8 mouse cellular contexts compared by ENCODE assay signal in the genomic region with DNA sequence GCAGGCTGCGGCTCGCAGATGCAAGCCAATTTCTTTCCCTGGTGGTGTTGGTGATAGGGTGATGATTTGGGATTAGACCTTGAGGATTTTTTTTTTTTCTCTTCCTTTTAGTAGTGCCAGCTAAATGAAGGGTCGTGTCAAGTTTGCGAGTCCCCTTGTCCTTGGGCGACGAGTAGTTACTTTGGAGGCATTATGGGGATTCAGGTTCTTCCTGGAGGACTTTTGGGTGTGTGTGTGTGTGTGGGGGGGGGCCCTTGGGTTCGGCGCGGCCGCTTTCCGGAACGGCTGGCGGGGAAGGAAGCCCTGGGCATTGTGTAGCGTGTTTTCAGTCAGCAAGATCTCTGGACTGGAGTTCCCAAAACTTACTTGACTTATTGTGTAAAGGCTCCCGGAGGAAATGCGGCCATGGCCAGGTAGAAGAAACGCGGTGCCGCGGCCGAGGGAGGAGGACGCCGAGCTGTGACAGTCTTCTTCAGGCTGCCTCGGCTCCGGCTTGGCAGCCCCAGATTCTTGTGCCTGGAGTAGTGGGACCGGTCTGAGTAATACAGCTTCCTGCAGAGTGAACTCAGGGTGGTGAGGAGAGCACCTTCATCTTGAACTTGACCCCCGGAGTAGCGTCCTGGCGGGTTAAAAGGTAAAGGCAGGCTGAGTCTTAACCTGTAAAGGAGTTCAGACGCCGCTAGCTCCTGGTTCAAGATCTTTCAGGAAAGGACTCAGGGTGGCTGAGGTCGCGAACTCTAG. TPM values are rescaled to one million over a fixed set of nuclear protein-coding genes. Genes with fewer than 3 reads are reported as not detected.
DNase-seq lines count a peak whose midpoint lies in the region; ATAC-seq lines count a peak whose summit lies in the region.

No protein-coding gene starts in this region.

- under 1% methylated on average over 33 of the region's 33 CpGs for WGBS in forebrain, embryonic 11.5 days
- 1% methylated on average over 33 of the region's 33 CpGs for whole genome bisulfite sequencing in hindbrain, embryonic 14.5 days
- WGBS in limb, embryonic 11.5 days: under 1% methylated on average over 33 of the region's 33 CpGs
- 1% methylated on average over 33 of the region's 33 CpGs for WGBS in midbrain, embryonic 13.5 days

- ATAC-seq in forebrain, embryonic 11.5 days (replicated peaks; ENCODE audit: low FRiP score): no peak
- no peak for ATAC-seq in hindbrain, embryonic 14.5 days (ENCODE audit: low FRiP score)
- peak; percentile 5; the same call in 1 of the 2 replicates for ATAC-seq in limb, embryonic 11.5 days (ENCODE audit: insufficient number of reproducible peaks, low FRiP score, low TSS enrichment, low read depth)
- ATAC-seq in midbrain, embryonic 13.5 days: peak; percentile 32

- H3K4me2 ChIP-seq in forebrain, embryonic 11.5 days (ENCODE audit: low read depth, low read length, severe bottlenecking): peak overlapping the region; percentile 89
- peak overlapping the region; percentile 93 for H3K4me2 ChIP-seq in hindbrain, embryonic 14.5 days (replicated peaks)
- peak overlapping the region; percentile 67 for H3K4me2 ChIP-seq in limb, embryonic 11.5 days (ENCODE audit: low read depth, severe bottlenecking)
- H3K4me2 ChIP-seq in midbrain, embryonic 13.5 days (replicated peaks): peak overlapping the region; percentile 88

- H3K27ac ChIP-seq in forebrain, embryonic 11.5 days (ENCODE audit: low read depth, low read length): peak overlapping the region; percentile 87
- H3K27ac ChIP-seq in hindbrain, embryonic 14.5 days: no peak overlapping the region
- peak overlapping the region; percentile 99 for H3K27ac ChIP-seq in limb, embryonic 11.5 days (replicated peaks; ENCODE audit: low read depth, low read length)
- H3K27ac ChIP-seq in midbrain, embryonic 13.5 days: no peak overlapping the region

- H3K27me3 ChIP-seq in forebrain, embryonic 11.5 days (ENCODE audit: control insufficient read depth, insufficient read depth, low read length): no peaks in the 10 kb centered on the region
- H3K27me3 ChIP-seq in hindbrain, embryonic 14.5 days (ENCODE audit: control insufficient read depth, insufficient read depth, low read length): peaks cover 27% of the 10 kb centered on the region
- no peaks in the 10 kb centered on the region for H3K27me3 ChIP-seq in limb, embryonic 11.5 days (ENCODE audit: control insufficient read depth, insufficient read depth, low read length)
- peaks cover 68% of the 10 kb centered on the region for H3K27me3 ChIP-seq in midbrain, embryonic 13.5 days

- no peaks in the 10 kb centered on the region; the same call in 1 of the 2 replicates for H3K9me3 ChIP-seq in forebrain, embryonic 11.5 days (ENCODE audit: control insufficient read depth, low read length)
- H3K9me3 ChIP-seq in hindbrain, embryonic 14.5 days (ENCODE audit: control insufficient read depth, low read length): no peaks in the 10 kb centered on the region
- H3K9me3 ChIP-seq in limb, embryonic 11.5 days (ENCODE audit: control insufficient read depth, low read length): no peaks in the 10 kb centered on the region
- H3K9me3 ChIP-seq in midbrain, embryonic 13.5 days: no peaks in the 10 kb centered on the region

- H3K4me3 ChIP-seq in forebrain, embryonic 11.5 days (ENCODE audit: low read depth, low read length): peak overlapping the region; percentile 70
- peak overlapping the region; percentile 61 for H3K4me3 ChIP-seq in hindbrain, embryonic 14.5 days (replicated peaks; ENCODE audit: low read length)
- H3K4me3 ChIP-seq in limb, embryonic 11.5 days (ENCODE audit: low read depth, low read length): peak overlapping the region; percentile 92
- H3K4me3 ChIP-seq in midbrain, embryonic 13.5 days (replicated peaks): peak overlapping the region; percentile 65

- peak; percentile 27 for DNase-seq in gastrocnemius, postnatal 10 days
- DNase-seq in gastrocnemius, adult 18-20 months (ENCODE audit: low spot score): no peak
- peak; percentile 29 for DNase-seq in adrenal gland, postnatal 25 days
- peak; percentile 58 for DNase-seq in forebrain, embryonic 11.5 days (ENCODE audit: low spot score)
- DNase-seq in hindbrain, embryonic 14.5 days (ENCODE audit: low spot score): no peak
- peak; percentile 63 for DNase-seq in limb, embryonic 11.5 days (ENCODE audit: low spot score)
- peak; percentile 34 for DNase-seq in urinary bladder, postnatal 14 days (ENCODE audit: low spot score)

- no peaks in the 10 kb centered on the region for H3K36me3 ChIP-seq in forebrain, embryonic 11.5 days (ENCODE audit: control insufficient read depth, insufficient read depth, low read length)
- H3K36me3 ChIP-seq in hindbrain, embryonic 14.5 days (replicated peaks; ENCODE audit: control insufficient read depth, insufficient read depth): no peaks in the 10 kb centered on the region
- H3K36me3 ChIP-seq in limb, embryonic 11.5 days (ENCODE audit: control insufficient read depth, insufficient read depth, low read length): no peaks in the 10 kb centered on the region
- no peaks in the 10 kb centered on the region for H3K36me3 ChIP-seq in midbrain, embryonic 13.5 days

- peak overlapping the region; percentile 89 for H3K9ac ChIP-seq in forebrain, embryonic 11.5 days (ENCODE audit: low read length)
- H3K9ac ChIP-seq in hindbrain, embryonic 14.5 days: peak overlapping the region; percentile 60
- peak overlapping the region; percentile 97 for H3K9ac ChIP-seq in limb, embryonic 11.5 days (ENCODE audit: low read length)
- H3K9ac ChIP-seq in midbrain, embryonic 13.5 days (replicated peaks): peak overlapping the region; percentile 73

- H3K4me1 ChIP-seq in forebrain, embryonic 11.5 days (replicated peaks; ENCODE audit: control insufficient read depth, insufficient read depth, low read length): 0 out of 2 replicates have a peak, but pooled peaks cover 10% of the 10 kb centered on the region
- peaks cover 16% of the 10 kb centered on the region for H3K4me1 ChIP-seq in hindbrain, embryonic 14.5 days (replicated peaks; ENCODE audit: control insufficient read depth, insufficient read depth, low read length)
- H3K4me1 ChIP-seq in limb, embryonic 11.5 days (ENCODE audit: control insufficient read depth, insufficient read depth, low read length): peaks cover 51% of the 10 kb centered on the region
- H3K4me1 ChIP-seq in midbrain, embryonic 13.5 days (replicated peaks): peaks cover 27% of the 10 kb centered on the region

RNA-seq across cellular contexts. Expression of a gene that starts 1.1 kb away (rescaled TPM):
- 10 to 100 TPM; 13.6 to 21.0 TPM for total RNA-seq in gastrocnemius, postnatal 10 days (2021)
- 1 to 10 TPM; 4.8 to 6.6 TPM for total RNA-seq in gastrocnemius, adult 18-20 months (2021)
- 20.2 and 20.6 TPM in 2 replicates for total RNA-seq in adrenal gland, postnatal 25 days (2021)
- polyA plus RNA-seq in forebrain, embryonic 11.5 days (2014; fragmentation: Nextera tagmentation; extraction: Ambion mirVana): 21.0 and 22.7 TPM in 2 replicates
- 6.5 and 7.9 TPM in 2 replicates for polyA plus RNA-seq in hindbrain, embryonic 14.5 days (2014; fragmentation: Nextera tagmentation; extraction: Ambion mirVana)
- 51.6 and 62.5 TPM in 2 replicates for polyA plus RNA-seq in limb, embryonic 11.5 days (2014; fragmentation: Nextera tagmentation; extraction: Ambion mirVana)
- polyA plus RNA-seq in midbrain, embryonic 13.5 days (2015; fragmentation: Nextera tagmentation; extraction: Ambion mirVana): 5.1 and 5.5 TPM in 2 replicates

Comparison
In these comparisons a context has a peak if more than half of its experiments do, and no peak if none do; other contexts are left out.
1. DNase-seq: peak in gastrocnemius, postnatal 10 days (single experiment), adrenal gland, postnatal 25 days (single experiment), forebrain, embryonic 11.5 days (single experiment), limb, embryonic 11.5 days (single experiment) and urinary bladder, postnatal 14 days (single experiment); none in gastrocnemius, adult 18-20 months (single experiment) and hindbrain, embryonic 14.5 days (single experiment).
2. ATAC-seq: peak in limb, embryonic 11.5 days (single experiment) and midbrain, embryonic 13.5 days (single experiment); none in forebrain, embryonic 11.5 days (single experiment) and hindbrain, embryonic 14.5 days (single experiment).
3. H3K27ac ChIP-seq: peak in forebrain, embryonic 11.5 days (single experiment) and limb, embryonic 11.5 days (single experiment); none in hindbrain, embryonic 14.5 days (single experiment) and midbrain, embryonic 13.5 days (single experiment).
4. Peak in every context shown above with its lines, with median percentiles within 50 percentile points of each other: H3K4me2 ChIP-seq, H3K4me3 ChIP-seq and H3K9ac ChIP-seq.